ENCODE assay signal across 15 mouse cellular contexts in the genomic region with DNA sequence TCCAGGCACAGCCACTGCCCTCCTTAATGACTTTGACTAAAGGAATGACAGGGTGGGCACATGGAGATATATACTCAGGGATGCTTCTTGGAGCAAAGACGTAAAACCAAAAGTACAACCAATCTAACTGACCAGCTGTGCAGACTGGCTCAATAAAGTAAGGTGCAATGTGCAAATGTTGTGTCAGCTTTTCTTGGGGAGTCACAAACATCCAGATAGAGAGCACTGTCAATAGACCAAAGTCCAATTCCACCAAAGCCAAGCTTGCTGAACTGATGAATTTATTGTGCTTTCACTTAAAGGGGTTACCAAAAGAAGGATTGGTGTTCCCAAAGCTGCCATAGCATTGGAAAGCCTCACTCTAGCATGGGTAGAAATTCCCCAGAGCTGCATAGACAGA. TPM values are rescaled to one million over a fixed set of nuclear protein-coding genes. Genes with fewer than 3 reads are reported as not detected.
"Had no signal": no experiment of that assay in that cellular context is flagged by ENCODE, and none has a peak within 500 bp of the region (broad histone marks: within the 10 kb centered on the region; RNA-seq: fewer than 3 reads in every experiment).

No protein-coding gene starts in this region.

- H3K4me2 ChIP-seq: limb, embryonic 12.5 days; lung, embryonic 15.5 days; midbrain, embryonic 11.5 days; midbrain, embryonic 15.5 days; neural tube, embryonic 12.5 days had no signal

- H3K27ac ChIP-seq: kidney, postnatal 0 days; layer of hippocampus, adult 2 months; limb, embryonic 12.5 days; lung, embryonic 15.5 days; macrophage; midbrain, embryonic 15.5 days; neural tube, embryonic 12.5 days; stomach, postnatal 0 days had no signal

- H3K9ac ChIP-seq: limb, embryonic 12.5 days; lung, embryonic 15.5 days; midbrain, embryonic 15.5 days; neural tube, embryonic 12.5 days had no signal

- H3K9me3 ChIP-seq: limb, embryonic 12.5 days; lung, embryonic 15.5 days; megakaryocyte, embryonic 14.5 days; midbrain, embryonic 15.5 days; neural tube, embryonic 12.5 days had no signal

- H3K4me1 ChIP-seq: lung, embryonic 15.5 days; megakaryocyte, embryonic 14.5 days; midbrain, embryonic 15.5 days; neural tube, embryonic 12.5 days had no signal

- H3K36me3 ChIP-seq: limb, embryonic 12.5 days; lung, embryonic 15.5 days; midbrain, embryonic 15.5 days; neural tube, embryonic 12.5 days had no signal

- DNase-seq: liver; lung, postnatal 14 days; thymus, postnatal 4 days had no signal

- ATAC-seq: midbrain, embryonic 15.5 days had no signal

- H3K4me3 ChIP-seq: layer of hippocampus, adult 2 months; limb, embryonic 12.5 days; lung, embryonic 15.5 days; megakaryocyte, embryonic 14.5 days; midbrain, embryonic 15.5 days; neural tube, embryonic 12.5 days had no signal

- H3K27me3 ChIP-seq: limb, embryonic 12.5 days; lung, embryonic 15.5 days; midbrain, embryonic 15.5 days; neural tube, embryonic 12.5 days had no signal

RNA-seq across cellular contexts. Expression of gene Pakap, which starts 56.2 kb away (rescaled TPM):
- total RNA-seq: monocyte, adult 5-6 weeks; neutrophil, adult 5-6 weeks had no signal
- polyA plus RNA-seq: macrophage had no signal
